Mouse (Mus musculus): Measurements from ENCODE around the gene Olfr1274-ps. TPM values are rescaled to one million over a fixed set of nuclear protein-coding genes. Genes with fewer than 3 reads are reported as not detected.
"Not testable (repeated sequence)": the region's sequence is repeated elsewhere in the genome, so short reads cannot be mapped to it uniquely, and the experiment has no call there.

Gene Olfr1274-ps
- polyA plus RNA-seq (2021) = not detected

DNA sequence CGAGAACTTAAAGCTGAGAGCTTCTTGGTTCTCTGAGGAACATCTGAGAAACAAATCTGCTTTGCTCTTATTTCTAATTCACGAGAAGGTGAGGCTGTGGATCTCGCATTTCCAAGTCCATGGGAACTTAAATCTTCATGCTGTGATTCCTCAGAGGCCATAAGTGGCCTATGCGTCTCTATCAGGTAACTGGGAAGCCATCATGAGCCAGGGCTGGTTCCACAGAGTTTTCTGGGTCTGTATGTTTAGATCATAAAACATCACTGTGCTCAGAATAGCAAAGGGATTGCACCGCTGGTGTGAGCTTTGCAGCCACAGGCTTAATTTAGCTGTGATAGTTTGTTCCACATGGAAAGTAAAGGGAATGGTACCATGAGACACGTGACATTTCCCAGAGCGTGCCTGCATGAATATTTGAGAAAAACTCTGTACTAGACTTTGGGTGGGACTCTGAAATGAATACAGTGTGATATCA is at the start of gene Olfr1274-ps:
Olfr1274-ps (plus strand) TSS at position 51 of the 475 bp plus-strand sequence.
- ATAC-seq; in situ Hi-C loops (cut with MboI; ENCODE audit: low pct_unique_long_range_greater_than_20kb); CTCF ChIA-PET; H3K27me3 ChIP-seq; DNase-seq (ENCODE audit: low read depth, low spot score); POLR2A ChIA-PET: not testable (repeated sequence)

DNA sequence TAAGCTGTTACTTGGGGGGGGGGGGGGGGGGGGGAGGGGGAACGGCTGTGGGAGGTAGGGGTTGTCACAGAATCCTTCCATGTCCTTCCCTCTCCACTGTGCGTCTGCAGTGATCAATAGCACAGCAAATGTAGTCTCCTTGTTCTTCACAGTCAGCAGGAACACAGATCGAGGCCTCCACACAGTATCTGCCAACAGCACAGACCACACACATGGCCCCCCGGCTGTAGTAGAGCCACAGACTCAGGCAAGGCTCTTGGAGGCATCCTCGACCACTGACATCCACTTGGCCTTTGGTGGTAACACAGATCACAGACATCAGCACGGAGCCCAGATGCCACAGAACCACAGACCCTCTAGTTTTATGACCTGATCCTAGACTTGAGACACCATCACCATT is 47.4 kb upstream of the Olfr1274-ps start:
- H3K27me3 ChIP-seq; CTCF ChIA-PET; DNase-seq (ENCODE audit: low read depth, low spot score); POLR2A ChIA-PET; ATAC-seq; in situ Hi-C loops (cut with MboI; ENCODE audit: low pct_unique_long_range_greater_than_20kb): not testable (repeated sequence)

DNA sequence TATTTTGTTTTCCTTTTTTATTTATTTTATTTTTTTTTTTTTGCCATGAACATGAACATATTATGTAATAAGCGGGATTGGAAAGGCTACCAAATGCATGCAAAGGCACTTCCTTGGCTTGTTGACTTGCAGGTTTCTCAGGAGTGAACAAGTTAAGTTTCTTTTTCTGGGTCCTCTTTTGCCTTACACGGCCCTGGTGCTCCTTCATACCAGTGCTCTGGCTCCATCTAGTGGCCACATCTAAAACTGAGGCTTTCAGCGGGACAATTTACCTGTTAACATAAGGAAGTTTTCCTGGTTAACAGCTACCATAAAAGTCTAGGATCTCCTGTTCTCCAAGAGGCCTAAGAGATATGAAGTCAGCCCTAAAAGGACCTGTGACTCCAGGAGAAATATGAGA is 46.9 kb upstream of the Olfr1274-ps start:
- CTCF ChIA-PET; POLR2A ChIA-PET; DNase-seq (ENCODE audit: low read depth, low spot score); H3K27me3 ChIP-seq; in situ Hi-C loops (cut with MboI; ENCODE audit: low pct_unique_long_range_greater_than_20kb): not testable (repeated sequence)
- peak; percentile 86 for ATAC-seq

DNA sequence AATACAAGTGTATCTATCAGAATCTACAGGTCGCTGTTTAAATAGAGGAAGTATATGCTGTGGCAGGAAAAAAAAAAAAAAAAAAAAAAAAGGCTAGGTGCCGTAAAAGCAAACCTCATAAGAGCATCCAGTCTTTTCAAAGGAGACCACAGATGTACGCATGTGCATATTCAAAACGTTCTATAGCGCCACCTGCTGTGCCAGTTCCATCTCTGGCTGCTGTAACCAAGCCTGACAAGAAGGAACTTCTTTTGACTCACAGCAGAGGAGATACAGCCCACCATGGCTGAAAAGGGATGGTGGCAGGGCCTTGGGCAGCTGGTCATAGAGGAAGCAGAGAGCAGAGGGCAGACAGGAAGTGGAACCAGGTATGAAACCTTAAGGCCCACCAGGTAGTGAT is 39.3 kb upstream of the Olfr1274-ps start:
- H3K27me3 ChIP-seq; ATAC-seq; CTCF ChIA-PET; in situ Hi-C loops (cut with MboI; ENCODE audit: low pct_unique_long_range_greater_than_20kb); POLR2A ChIA-PET; DNase-seq (ENCODE audit: low read depth, low spot score): not testable (repeated sequence)

DNA sequence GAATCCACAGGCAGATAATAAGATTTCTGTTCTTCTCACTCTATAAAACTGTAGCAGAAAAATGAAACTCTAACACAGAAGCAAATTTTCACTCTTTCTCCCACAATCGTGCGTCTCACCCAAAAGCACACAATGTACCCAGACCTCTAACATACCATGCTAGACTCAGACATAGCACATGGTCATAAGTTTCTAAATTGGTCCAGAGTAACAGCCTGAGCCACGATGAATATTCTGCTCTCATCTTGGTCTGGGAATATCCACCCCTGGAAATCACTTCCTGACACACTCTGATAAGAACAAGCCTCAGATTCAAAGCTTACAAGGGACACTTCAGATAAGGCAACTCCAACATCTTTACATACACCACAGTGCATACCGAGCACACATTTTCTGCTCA is 38.3 kb upstream of the Olfr1274-ps start:
- POLR2A ChIA-PET; ATAC-seq; in situ Hi-C loops (cut with MboI; ENCODE audit: low pct_unique_long_range_greater_than_20kb); CTCF ChIA-PET; DNase-seq (ENCODE audit: low read depth, low spot score); H3K27me3 ChIP-seq: not testable (repeated sequence)

DNA sequence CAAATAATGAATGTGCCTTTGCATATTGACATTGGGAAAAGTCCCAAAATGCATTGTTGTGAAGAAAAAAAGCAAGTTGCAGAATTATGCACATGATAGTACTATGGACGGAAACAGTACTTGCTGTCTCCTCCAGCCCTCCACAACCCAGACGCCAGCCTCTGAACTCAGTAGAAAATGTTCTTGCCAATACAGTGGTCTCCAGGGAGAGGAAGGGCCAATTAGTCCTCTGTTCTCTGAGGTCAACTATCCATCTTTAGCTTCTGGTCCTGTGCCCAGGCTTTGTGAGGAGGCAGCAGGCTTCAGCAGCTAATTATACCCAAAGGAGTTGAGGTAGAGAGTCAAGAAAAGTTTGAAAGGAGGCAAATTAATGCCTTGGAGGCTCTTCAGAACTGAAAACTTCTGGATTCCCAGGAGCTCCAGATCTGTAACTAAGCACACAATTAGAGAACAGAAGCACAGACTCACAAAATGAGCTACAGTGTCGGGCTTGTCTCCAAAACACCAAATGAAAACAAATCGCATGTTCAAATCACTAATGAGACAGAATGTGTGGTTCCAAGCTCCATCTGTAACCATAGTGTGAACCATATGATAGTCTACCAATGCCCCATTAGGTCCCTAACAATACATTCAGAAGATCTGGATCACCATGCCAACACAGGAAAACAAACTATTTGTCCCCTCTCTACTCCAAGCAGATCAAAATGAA is 15.8 kb downstream of the Olfr1274-ps start:
- ATAC-seq; H3K27me3 ChIP-seq; CTCF ChIA-PET; POLR2A ChIA-PET; DNase-seq (ENCODE audit: low read depth, low spot score); in situ Hi-C loops (cut with MboI; ENCODE audit: low pct_unique_long_range_greater_than_20kb): not testable (repeated sequence)

DNA sequence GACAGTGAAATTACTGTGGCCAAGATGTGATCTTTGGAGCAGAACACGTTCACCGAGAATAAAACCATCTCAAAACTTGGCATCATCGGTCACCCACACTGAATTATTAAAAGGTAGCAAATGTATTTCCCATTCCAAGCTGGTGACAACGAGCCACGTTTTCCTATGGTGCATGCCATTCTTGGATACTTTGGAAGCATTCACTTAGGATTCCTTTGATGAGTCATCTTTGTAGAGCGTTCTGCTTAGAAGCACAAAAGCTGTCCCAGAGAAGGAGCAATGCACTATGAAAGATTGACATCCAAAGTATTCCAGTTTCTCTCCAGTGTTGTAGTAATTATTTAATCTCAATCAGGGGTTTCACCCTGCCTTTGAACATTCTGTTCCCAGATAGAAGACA is 23.8 kb downstream of the Olfr1274-ps start:
- H3K27me3 ChIP-seq; in situ Hi-C loops (cut with MboI; ENCODE audit: low pct_unique_long_range_greater_than_20kb); POLR2A ChIA-PET; CTCF ChIA-PET: not testable (repeated sequence)
- ATAC-seq (peak; percentile 98), DNase-seq (ENCODE audit: low read depth, low spot score) (peak; percentile 17)

DNA sequence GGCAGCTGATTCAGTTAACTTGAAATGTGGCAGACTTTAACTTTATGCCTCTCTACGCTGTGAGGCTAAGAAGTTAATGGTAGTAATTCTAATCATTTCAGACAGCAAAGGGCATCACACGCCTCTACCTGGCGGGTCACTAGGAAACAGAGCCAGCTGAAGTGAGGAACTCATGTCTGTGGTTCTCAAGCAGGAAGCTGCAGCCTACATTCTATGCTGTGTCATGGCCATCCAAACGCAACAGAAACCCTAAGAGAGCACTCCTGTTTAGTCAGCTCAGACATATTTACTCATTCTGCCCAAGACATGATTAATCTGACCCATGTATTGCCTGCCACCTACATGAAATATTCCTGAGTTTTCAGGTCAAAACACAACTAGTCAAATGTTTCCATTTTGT is 26.5 kb downstream of the Olfr1274-ps start:
- H3K27me3 ChIP-seq; CTCF ChIA-PET; ATAC-seq; in situ Hi-C loops (cut with MboI; ENCODE audit: low pct_unique_long_range_greater_than_20kb); DNase-seq (ENCODE audit: low read depth, low spot score); POLR2A ChIA-PET: not testable (repeated sequence)

DNA sequence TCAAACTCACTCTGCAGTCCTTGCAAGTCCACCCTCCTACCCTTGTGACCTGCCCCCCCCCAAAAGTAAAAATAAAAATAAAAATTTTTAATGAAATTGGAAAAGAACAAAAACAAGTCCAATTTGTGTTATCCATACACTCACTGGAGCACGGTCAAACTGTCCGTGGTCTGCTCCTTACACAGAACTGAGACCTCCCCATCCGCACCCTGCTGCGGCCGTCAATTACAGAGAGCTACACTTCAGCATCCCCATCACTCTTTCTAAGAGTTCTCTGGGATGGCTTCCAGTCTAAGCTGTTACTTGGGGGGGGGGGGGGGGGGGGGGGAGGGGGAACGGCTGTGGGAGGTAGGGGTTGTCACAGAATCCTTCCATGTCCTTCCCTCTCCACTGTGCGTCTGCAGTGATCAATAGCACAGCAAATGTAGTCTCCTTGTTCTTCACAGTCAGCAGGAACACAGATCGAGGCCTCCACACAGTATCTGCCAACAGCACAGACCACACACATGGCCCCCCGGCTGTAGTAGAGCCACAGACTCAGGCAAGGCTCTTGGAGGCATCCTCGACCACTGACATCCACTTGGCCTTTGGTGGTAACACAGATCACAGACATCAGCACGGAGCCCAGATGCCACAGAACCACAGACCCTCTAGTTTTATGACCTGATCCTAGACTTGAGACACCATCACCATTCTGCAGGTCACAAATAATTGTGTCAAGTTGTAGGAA is 30.7 kb downstream of the Olfr1274-ps start:
- in situ Hi-C loops (cut with MboI; ENCODE audit: low pct_unique_long_range_greater_than_20kb); ATAC-seq; POLR2A ChIA-PET; DNase-seq (ENCODE audit: low read depth, low spot score); H3K27me3 ChIP-seq; CTCF ChIA-PET: not testable (repeated sequence)

DNA sequence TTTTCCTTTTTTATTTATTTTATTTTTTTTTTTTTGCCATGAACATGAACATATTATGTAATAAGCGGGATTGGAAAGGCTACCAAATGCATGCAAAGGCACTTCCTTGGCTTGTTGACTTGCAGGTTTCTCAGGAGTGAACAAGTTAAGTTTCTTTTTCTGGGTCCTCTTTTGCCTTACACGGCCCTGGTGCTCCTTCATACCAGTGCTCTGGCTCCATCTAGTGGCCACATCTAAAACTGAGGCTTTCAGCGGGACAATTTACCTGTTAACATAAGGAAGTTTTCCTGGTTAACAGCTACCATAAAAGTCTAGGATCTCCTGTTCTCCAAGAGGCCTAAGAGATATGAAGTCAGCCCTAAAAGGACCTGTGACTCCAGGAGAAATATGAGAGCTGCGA is 31.3 kb downstream of the Olfr1274-ps start:
- H3K27me3 ChIP-seq; POLR2A ChIA-PET; CTCF ChIA-PET; in situ Hi-C loops (cut with MboI; ENCODE audit: low pct_unique_long_range_greater_than_20kb); DNase-seq (ENCODE audit: low read depth, low spot score): not testable (repeated sequence)
- peak; percentile 78 for ATAC-seq

DNA sequence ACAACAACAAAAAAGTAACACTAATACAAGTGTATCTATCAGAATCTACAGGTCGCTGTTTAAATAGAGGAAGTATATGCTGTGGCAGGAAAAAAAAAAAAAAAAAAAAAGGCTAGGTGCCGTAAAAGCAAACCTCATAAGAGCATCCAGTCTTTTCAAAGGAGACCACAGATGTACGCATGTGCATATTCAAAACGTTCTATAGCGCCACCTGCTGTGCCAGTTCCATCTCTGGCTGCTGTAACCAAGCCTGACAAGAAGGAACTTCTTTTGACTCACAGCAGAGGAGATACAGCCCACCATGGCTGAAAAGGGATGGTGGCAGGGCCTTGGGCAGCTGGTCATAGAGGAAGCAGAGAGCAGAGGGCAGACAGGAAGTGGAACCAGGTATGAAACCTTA is 39.0 kb downstream of the Olfr1274-ps start:
- POLR2A ChIA-PET; in situ Hi-C loops (cut with MboI; ENCODE audit: low pct_unique_long_range_greater_than_20kb); ATAC-seq; DNase-seq (ENCODE audit: low read depth, low spot score); CTCF ChIA-PET; H3K27me3 ChIP-seq: not testable (repeated sequence)

DNA sequence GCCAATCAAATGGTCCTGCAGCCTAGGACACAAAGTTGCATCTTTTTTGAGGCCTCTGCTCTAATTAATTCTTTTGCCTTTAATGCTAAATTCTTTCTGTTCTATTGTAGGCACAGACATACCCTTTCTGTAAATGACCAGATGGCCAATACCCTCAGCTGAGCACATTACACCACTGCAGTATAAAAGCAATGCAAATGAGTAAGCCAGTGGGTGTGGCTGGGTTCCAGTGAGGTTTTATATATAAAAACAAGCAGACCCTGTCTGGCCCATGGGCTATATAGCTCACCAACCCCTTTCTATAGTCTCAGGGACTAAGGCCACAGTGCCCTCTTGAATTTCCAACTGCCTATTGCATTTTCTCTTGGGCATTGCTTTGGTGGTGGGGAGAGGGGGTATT is 41.7 kb downstream of the Olfr1274-ps start:
- POLR2A ChIA-PET; H3K27me3 ChIP-seq; DNase-seq (ENCODE audit: low read depth, low spot score); in situ Hi-C loops (cut with MboI; ENCODE audit: low pct_unique_long_range_greater_than_20kb); CTCF ChIA-PET; ATAC-seq: not testable (repeated sequence)

DNA sequence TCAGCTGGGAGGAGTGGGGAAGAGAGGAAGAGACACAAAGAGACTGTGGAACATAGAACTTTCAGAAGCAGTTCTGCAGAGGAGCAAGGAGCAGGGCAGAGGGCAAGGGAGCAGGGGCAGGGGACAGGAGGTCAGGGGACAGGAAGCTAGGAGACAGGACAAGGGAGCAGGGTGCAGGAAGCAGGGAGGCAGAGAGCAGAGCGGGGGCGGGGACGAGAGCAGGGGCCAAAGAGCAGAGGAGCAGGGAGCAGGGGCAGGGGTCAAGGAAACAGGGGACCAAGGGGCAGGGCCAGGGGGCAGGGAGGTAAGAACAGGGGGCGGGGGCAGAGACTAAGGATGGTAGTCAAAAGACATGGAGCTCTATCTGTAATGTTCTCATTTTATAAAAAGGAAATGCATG is 43.3 kb downstream of the Olfr1274-ps start:
- POLR2A ChIA-PET; CTCF ChIA-PET; ATAC-seq; H3K27me3 ChIP-seq; DNase-seq (ENCODE audit: low read depth, low spot score); in situ Hi-C loops (cut with MboI; ENCODE audit: low pct_unique_long_range_greater_than_20kb): not testable (repeated sequence)

Measured in Patski (cell line).